8 mouse cellular contexts compared by ENCODE assay signal in genomic region chr16:90221441-90222070, GRCm38 (mm10). TPM values are rescaled to one million over a fixed set of nuclear protein-coding genes. Genes with fewer than 3 reads are reported as not detected.
DNase-seq lines count a peak whose midpoint lies in the region; ATAC-seq lines count a peak whose summit lies in the region.

No protein-coding gene starts in this region.

- H3K27ac ChIP-seq in kidney, embryonic 15.5 days = peak overlapping the region; percentile 94
- peak overlapping the region; percentile 93 for H3K27ac ChIP-seq in forebrain, embryonic 15.5 days (replicated peaks)
- peak overlapping the region; percentile 95 for H3K27ac ChIP-seq in limb, embryonic 15.5 days

- H3K9me3 ChIP-seq in kidney, embryonic 15.5 days (replicated peaks) = no peaks in the 10 kb centered on the region
- H3K9me3 ChIP-seq in forebrain, embryonic 15.5 days = no peaks in the 10 kb centered on the region
- no peaks in the 10 kb centered on the region for H3K9me3 ChIP-seq in limb, embryonic 15.5 days

- H3K36me3 ChIP-seq in kidney, embryonic 15.5 days = peaks cover 37% of the 10 kb centered on the region
- H3K36me3 ChIP-seq in forebrain, embryonic 15.5 days = peaks cover 25% of the 10 kb centered on the region
- H3K36me3 ChIP-seq in limb, embryonic 15.5 days = peaks cover 33% of the 10 kb centered on the region

- 2% methylated on average over 20 of the region's 20 CpGs for WGBS in kidney, embryonic 15.5 days
- WGBS in forebrain, embryonic 15.5 days = 2% methylated on average over 20 of the region's 20 CpGs
- WGBS in limb, embryonic 15.5 days = 5% methylated on average over 20 of the region's 20 CpGs

- no peaks in the 10 kb centered on the region for H3K27me3 ChIP-seq in kidney, embryonic 15.5 days
- no peaks in the 10 kb centered on the region for H3K27me3 ChIP-seq in forebrain, embryonic 15.5 days
- H3K27me3 ChIP-seq in limb, embryonic 15.5 days = no peaks in the 10 kb centered on the region

- no peak for DNase-seq in kidney, postnatal 4 days
- DNase-seq in NIH3T3 (ENCODE audit: low read depth) = peak; percentile 28
- DNase-seq in retina, embryonic 14.5 days (ENCODE audit: low spot score) = peak; percentile 13
- no peak for DNase-seq in left cerebral cortex, postnatal 10 days (ENCODE audit: extremely low spot score in 1 of 2, low spot score in 2 of 2)
- DNase-seq in frontal cortex, postnatal 36 days (ENCODE audit: low spot score in 2 of 2) = no peak

- intact Hi-C loops in left cerebral cortex, postnatal 10 days (cut with DNase I) = no loop called here

- H3K9ac ChIP-seq in kidney, embryonic 15.5 days = peak overlapping the region; percentile 92
- peak overlapping the region; percentile 98 for H3K9ac ChIP-seq in forebrain, embryonic 15.5 days (replicated peaks)
- peak overlapping the region; percentile 95 for H3K9ac ChIP-seq in limb, embryonic 15.5 days

- peaks cover 21% of the 10 kb centered on the region for H3K4me1 ChIP-seq in kidney, embryonic 15.5 days
- peaks cover 28% of the 10 kb centered on the region for H3K4me1 ChIP-seq in forebrain, embryonic 15.5 days
- H3K4me1 ChIP-seq in limb, embryonic 15.5 days = peaks cover 13% of the 10 kb centered on the region

- H3K4me3 ChIP-seq in kidney, embryonic 15.5 days (replicated peaks) = peak overlapping the region; percentile 80
- H3K4me3 ChIP-seq in forebrain, embryonic 15.5 days = peak overlapping the region; percentile 97
- H3K4me3 ChIP-seq in limb, embryonic 15.5 days = peak overlapping the region; percentile 95

- ATAC-seq in kidney, embryonic 15.5 days (replicated peaks; ENCODE audit: low FRiP score) = no peak
- no peak for ATAC-seq in forebrain, embryonic 15.5 days (replicated peaks)
- ATAC-seq in limb, embryonic 15.5 days (ENCODE audit: insufficient number of reproducible peaks, low FRiP score, low TSS enrichment, low read depth) = no peak

- peak overlapping the region; percentile 77 for H3K4me2 ChIP-seq in kidney, embryonic 15.5 days
- peak overlapping the region; percentile 79 for H3K4me2 ChIP-seq in forebrain, embryonic 15.5 days (replicated peaks)
- peak overlapping the region; percentile 68 for H3K4me2 ChIP-seq in limb, embryonic 15.5 days

RNA-seq across cellular contexts. Expression of gene Sod1, which starts 1.0 kb away (rescaled TPM):
- polyA plus RNA-seq in kidney, embryonic 15.5 days (2015; fragmentation: Nextera tagmentation; extraction: Ambion mirVana) = 1,196 and 1,217 TPM in 2 replicates
- 853 and 902 TPM in 2 replicates for polyA plus RNA-seq in forebrain, embryonic 15.5 days (2015; fragmentation: Nextera tagmentation; extraction: Ambion mirVana)
- polyA plus RNA-seq in limb, embryonic 15.5 days (2015; fragmentation: Nextera tagmentation; extraction: Ambion mirVana) = 830 and 861 TPM in 2 replicates
- total RNA-seq in left cerebral cortex, postnatal 10 days (2021) = 100 to 1,000 TPM; 354 to 355 TPM

Comparison
In these comparisons a context has a peak if more than half of its experiments do, and no peak if none do; other contexts are left out.
1. DNase-seq: peak in NIH3T3 (single experiment) and retina, embryonic 14.5 days (single experiment); none in kidney, postnatal 4 days (0 of 2), left cerebral cortex, postnatal 10 days (0 of 2) and frontal cortex, postnatal 36 days (0 of 2).
2. Peak in every context shown above with its lines, with median percentiles within 50 percentile points of each other: H3K27ac ChIP-seq, H3K4me2 ChIP-seq, H3K4me3 ChIP-seq and H3K9ac ChIP-seq.